26 mouse cellular contexts compared by ENCODE assay signal in the genomic region with DNA sequence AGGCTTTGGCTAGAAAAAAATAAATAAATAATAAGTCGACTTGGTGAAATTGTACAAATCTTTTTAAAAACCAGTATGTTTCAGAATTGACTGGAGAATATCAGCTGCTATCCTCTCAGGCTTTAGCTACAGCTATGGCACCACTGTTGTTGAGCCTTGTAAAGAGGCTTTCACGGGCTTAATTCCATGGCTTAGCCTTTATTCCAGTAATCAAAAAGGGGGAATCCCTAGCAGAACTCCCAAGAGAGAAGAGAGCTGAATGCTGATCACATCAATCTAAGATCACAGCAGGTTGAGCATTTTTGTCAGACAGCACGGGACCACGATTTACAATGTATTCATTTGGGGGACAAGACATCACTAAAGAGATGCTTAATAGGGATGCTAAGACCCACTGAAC. TPM values are rescaled to one million over a fixed set of nuclear protein-coding genes. Genes with fewer than 3 reads are reported as not detected.
A peak's percentile ranks its signal among the peaks of the same experiment; 100 is the strongest.
DNase-seq lines count a peak whose midpoint lies in the region; ATAC-seq and TF ChIP-seq lines count a peak whose summit lies in the region.
"Had no signal": no experiment of that assay in that cellular context is flagged by ENCODE, and none has a peak within 500 bp of the region (broad histone marks: within the 10 kb centered on the region; RNA-seq: fewer than 3 reads in every experiment).

No protein-coding gene starts in this region.

- H3K4me2 ChIP-seq in liver, embryonic 12.5 days = peak overlapping the region; percentile 57
- no peak overlapping the region; the same call in 1 of the 2 replicates for H3K4me2 ChIP-seq in liver, embryonic 11.5 days
- H3K4me2 ChIP-seq in neural tube, embryonic 12.5 days (replicated peaks) = no peak overlapping the region
- H3K4me2 ChIP-seq in neural tube, embryonic 15.5 days = no peak overlapping the region
- H3K4me2 ChIP-seq in liver, embryonic 15.5 days = peak overlapping the region; percentile 50
- H3K4me2 ChIP-seq: embryonic facial prominence, embryonic 12.5 days; heart, embryonic 12.5 days; hindbrain, embryonic 13.5 days; limb, embryonic 13.5 days; lung, embryonic 14.5 days; neural tube, embryonic 13.5 days had no signal

- H3K4me1 ChIP-seq in liver, embryonic 12.5 days = peaks cover 63% of the 10 kb centered on the region
- peaks cover 19% of the 10 kb centered on the region for H3K4me1 ChIP-seq in liver, embryonic 11.5 days (replicated peaks; ENCODE audit: control insufficient read depth, insufficient read depth, low read length)
- 0 out of 2 replicates have a peak, but pooled peaks cover 5% of the 10 kb centered on the region for H3K4me1 ChIP-seq in neural tube, embryonic 12.5 days
- peaks cover 7% of the 10 kb centered on the region; the same call in 1 of the 2 replicates for H3K4me1 ChIP-seq in neural tube, embryonic 15.5 days
- peaks cover 36% of the 10 kb centered on the region for H3K4me1 ChIP-seq in G1E (ENCODE audit: insufficient read depth, low read depth, low read length)
- H3K4me1 ChIP-seq in liver, embryonic 15.5 days (replicated peaks) = peaks cover 41% of the 10 kb centered on the region
- H3K4me1 ChIP-seq: embryonic facial prominence, embryonic 12.5 days had no signal

- H3K9me3 ChIP-seq in liver, embryonic 12.5 days (replicated peaks) = no peaks in the 10 kb centered on the region
- H3K9me3 ChIP-seq in liver, embryonic 11.5 days (ENCODE audit: control insufficient read depth, low read length) = no peaks in the 10 kb centered on the region
- H3K9me3 ChIP-seq in neural tube, embryonic 12.5 days = no peaks in the 10 kb centered on the region
- H3K9me3 ChIP-seq in neural tube, embryonic 15.5 days (replicated peaks) = no peaks in the 10 kb centered on the region
- H3K9me3 ChIP-seq in G1E (replicated peaks) = no peaks in the 10 kb centered on the region
- no peaks in the 10 kb centered on the region for H3K9me3 ChIP-seq in liver, embryonic 15.5 days (replicated peaks)
- H3K9me3 ChIP-seq: embryonic facial prominence, embryonic 12.5 days; heart, embryonic 12.5 days; hindbrain, embryonic 13.5 days; limb, embryonic 13.5 days; midbrain, embryonic 10.5 days; neural tube, embryonic 13.5 days had no signal

- no peak overlapping the region for H3K9ac ChIP-seq in liver, embryonic 12.5 days
- no peak overlapping the region for H3K9ac ChIP-seq in liver, embryonic 11.5 days (ENCODE audit: low read depth, low read length)
- no peak overlapping the region for H3K9ac ChIP-seq in neural tube, embryonic 12.5 days
- H3K9ac ChIP-seq in neural tube, embryonic 15.5 days (replicated peaks) = no peak overlapping the region
- no peak overlapping the region for H3K9ac ChIP-seq in liver, embryonic 15.5 days
- H3K9ac ChIP-seq: embryonic facial prominence, embryonic 12.5 days; heart, embryonic 12.5 days; hindbrain, embryonic 13.5 days; limb, embryonic 13.5 days; lung, embryonic 14.5 days; neural tube, embryonic 13.5 days had no signal

- 62% methylated on average over 4 of the region's 4 CpGs for WGBS in liver, embryonic 12.5 days (ENCODE audit: insufficient replicate concordance)
- 78% methylated on average over 4 of the region's 4 CpGs for WGBS in liver, embryonic 11.5 days
- 36% methylated on average over 4 of the region's 4 CpGs for WGBS in neural tube, embryonic 12.5 days
- WGBS in neural tube, embryonic 15.5 days = 36% methylated on average over 4 of the region's 4 CpGs
- WGBS in liver, embryonic 15.5 days (ENCODE audit: insufficient replicate concordance) = 53% methylated on average over 4 of the region's 4 CpGs

- TF ChIP-seq CTCF in G1E (IDR thresholded peaks at IDR 0.05; ENCODE audit: low read depth, low read length) = no peak

- H3K4me3 ChIP-seq in liver, embryonic 12.5 days = no peak overlapping the region
- no peak overlapping the region for H3K4me3 ChIP-seq in liver, embryonic 11.5 days (ENCODE audit: low read depth, low read length)
- H3K4me3 ChIP-seq in neural tube, embryonic 12.5 days = no peak overlapping the region
- H3K4me3 ChIP-seq in neural tube, embryonic 15.5 days (replicated peaks) = no peak overlapping the region
- H3K4me3 ChIP-seq in G1E (ENCODE audit: low read depth, low read length) = peak overlapping the region; percentile 27; the same call in 1 of the 2 replicates
- H3K4me3 ChIP-seq in liver, embryonic 15.5 days (replicated peaks) = no peak overlapping the region
- H3K4me3 ChIP-seq: embryonic facial prominence, embryonic 12.5 days; heart, adult 2 months; heart, embryonic 12.5 days; hindbrain, embryonic 13.5 days; limb, embryonic 13.5 days; midbrain, embryonic 10.5 days; neural tube, embryonic 13.5 days had no signal

- no peak for DNase-seq in liver, embryonic 11.5 days (ENCODE audit: low spot score)
- no peak for DNase-seq in G1E (ENCODE audit: low spot score)
- no peak for DNase-seq in frontal cortex, postnatal 25 days (ENCODE audit: low spot score in 2 of 2)
- DNase-seq in left cerebral cortex, postnatal 4 days = no peak
- DNase-seq: adrenal gland, postnatal 14 days; cerebellum, adult 11-12 months; cerebellum, adult 9-11 months; embryo, embryonic 11 days; heart, adult 2 months; heart, postnatal 4 days; kidney, adult 11 months; kidney, postnatal 14 days; layer of hippocampus, adult 9-11 months; lung, embryonic 14.5 days; right cerebral cortex, postnatal 4 days had no signal

- intact Hi-C loops in left cerebral cortex, postnatal 4 days (cut with DNase I) = no loop called here

- H3K27me3 ChIP-seq in liver, embryonic 12.5 days (replicated peaks) = 0 out of 2 replicates have a peak, but pooled peaks cover 11% of the 10 kb centered on the region
- no peaks in the 10 kb centered on the region for H3K27me3 ChIP-seq in liver, embryonic 11.5 days (replicated peaks; ENCODE audit: control insufficient read depth, insufficient read depth, low read length)
- no peaks in the 10 kb centered on the region for H3K27me3 ChIP-seq in neural tube, embryonic 12.5 days (replicated peaks)
- no peaks in the 10 kb centered on the region for H3K27me3 ChIP-seq in neural tube, embryonic 15.5 days (replicated peaks)
- H3K27me3 ChIP-seq in G1E (ENCODE audit: insufficient read depth, low read length) = peaks cover 58% of the 10 kb centered on the region
- H3K27me3 ChIP-seq in liver, embryonic 15.5 days = no peaks in the 10 kb centered on the region; the same call in 1 of the 2 replicates
- H3K27me3 ChIP-seq: embryonic facial prominence, embryonic 12.5 days; heart, embryonic 12.5 days; hindbrain, embryonic 13.5 days; limb, embryonic 13.5 days had no signal

- H3K27ac ChIP-seq in liver, embryonic 12.5 days = peak overlapping the region; percentile 45
- H3K27ac ChIP-seq in liver, embryonic 11.5 days (ENCODE audit: low read depth, low read length) = no peak overlapping the region
- H3K27ac ChIP-seq in neural tube, embryonic 12.5 days = no peak overlapping the region
- no peak overlapping the region for H3K27ac ChIP-seq in neural tube, embryonic 15.5 days (replicated peaks)
- H3K27ac ChIP-seq in liver, embryonic 15.5 days (replicated peaks) = peak overlapping the region; percentile 45
- H3K27ac ChIP-seq: embryonic facial prominence, embryonic 12.5 days; heart, adult 2 months; hindbrain, embryonic 13.5 days; limb, embryonic 13.5 days; midbrain, embryonic 10.5 days; neural tube, embryonic 13.5 days had no signal

- no peaks in the 10 kb centered on the region for H3K36me3 ChIP-seq in liver, embryonic 12.5 days
- no peaks in the 10 kb centered on the region for H3K36me3 ChIP-seq in liver, embryonic 11.5 days (ENCODE audit: control insufficient read depth, insufficient read depth, low read length)
- H3K36me3 ChIP-seq in neural tube, embryonic 12.5 days = no peaks in the 10 kb centered on the region
- no peaks in the 10 kb centered on the region for H3K36me3 ChIP-seq in neural tube, embryonic 15.5 days
- no peaks in the 10 kb centered on the region for H3K36me3 ChIP-seq in G1E (replicated peaks)
- no peaks in the 10 kb centered on the region for H3K36me3 ChIP-seq in liver, embryonic 15.5 days (replicated peaks)
- H3K36me3 ChIP-seq: embryonic facial prominence, embryonic 12.5 days; heart, embryonic 12.5 days; hindbrain, embryonic 13.5 days; limb, embryonic 13.5 days; midbrain, embryonic 10.5 days; neural tube, embryonic 13.5 days had no signal

- ATAC-seq in liver, embryonic 12.5 days = no peak
- no peak for ATAC-seq in liver, embryonic 11.5 days (replicated peaks; ENCODE audit: low FRiP score)
- ATAC-seq in neural tube, embryonic 12.5 days (ENCODE audit: low FRiP score, low read depth) = peak; percentile 70; the same call in 1 of the 2 replicates
- no peak for ATAC-seq in neural tube, embryonic 15.5 days (ENCODE audit: low FRiP score)
- no peak for ATAC-seq in G1E (ENCODE audit: extremely low read depth, insufficient number of reproducible peaks, low FRiP score, poor library complexity, severe bottlenecking)
- ATAC-seq in liver, embryonic 15.5 days (ENCODE audit: insufficient read depth) = no peak
- ATAC-seq: forebrain, embryonic 14.5 days had no signal

RNA-seq across cellular contexts. Expression of a gene that starts 49.1 kb away (rescaled TPM):
- 234 and 237 TPM in 2 replicates for polyA plus RNA-seq in liver, embryonic 12.5 days (2016; fragmentation: Nextera tagmentation; extraction: Ambion mirVana)
- polyA plus RNA-seq in liver, embryonic 11.5 days (2014; fragmentation: Nextera tagmentation; extraction: Ambion mirVana) = 309 and 312 TPM in 2 replicates
- polyA plus RNA-seq in neural tube, embryonic 12.5 days (2016; fragmentation: Nextera tagmentation; extraction: Ambion mirVana) = 270 and 281 TPM in 2 replicates
- 414 and 416 TPM in 2 replicates for polyA plus RNA-seq in neural tube, embryonic 15.5 days (2015; fragmentation: Nextera tagmentation; extraction: Ambion mirVana)
- total RNA-seq in G1E (2014; fragmentation: Nextera tagmentation) (223 and 226 TPM in 2 replicates), G1E (2017) (112 and 115 TPM in 2 replicates)
- 16.6 and 17.0 TPM in 2 replicates for polyA plus RNA-seq in G1E (2012)
- polyA plus RNA-seq in liver, embryonic 15.5 days (2015; fragmentation: Nextera tagmentation; extraction: Ambion mirVana) = 202 and 204 TPM in 2 replicates
- total RNA-seq in left cerebral cortex, postnatal 4 days (2021) = 100 to 1,000 TPM; 103 to 114 TPM

RNA-seq across cellular contexts. Expression of a gene that starts 49.2 kb away (rescaled TPM):
- 18.8 and 22.0 TPM in 2 replicates for polyA plus RNA-seq in liver, embryonic 12.5 days (2016; fragmentation: Nextera tagmentation; extraction: Ambion mirVana)
- polyA plus RNA-seq in liver, embryonic 11.5 days (2014; fragmentation: Nextera tagmentation; extraction: Ambion mirVana) = 27.6 and 28.2 TPM in 2 replicates
- polyA plus RNA-seq in neural tube, embryonic 12.5 days (2016; fragmentation: Nextera tagmentation; extraction: Ambion mirVana) = 45.1 and 48.7 TPM in 2 replicates
- 54.0 and 58.6 TPM in 2 replicates for polyA plus RNA-seq in neural tube, embryonic 15.5 days (2015; fragmentation: Nextera tagmentation; extraction: Ambion mirVana)
- total RNA-seq in G1E (2014; fragmentation: Nextera tagmentation) = 46.6 and 56.5 TPM in 2 replicates
- 21.5 and 22.9 TPM in 2 replicates for total RNA-seq in G1E (2017)
- polyA plus RNA-seq in G1E (2012) = 5.1 and 8.2 TPM in 2 replicates
- 19.0 and 21.4 TPM in 2 replicates for polyA plus RNA-seq in liver, embryonic 15.5 days (2015; fragmentation: Nextera tagmentation; extraction: Ambion mirVana)
- 10 to 100 TPM; 37.1 to 38.9 TPM for total RNA-seq in left cerebral cortex, postnatal 4 days (2021)

Comparison
In these comparisons a context has a peak if more than half of its experiments do, and no peak if none do; other contexts are left out.
1. H3K27ac ChIP-seq: peak in liver, embryonic 12.5 days (single experiment) and liver, embryonic 15.5 days (single experiment); none in liver, embryonic 11.5 days (single experiment), neural tube, embryonic 12.5 days (single experiment) and neural tube, embryonic 15.5 days (single experiment).
2. H3K4me2 ChIP-seq: peak in liver, embryonic 12.5 days (single experiment) and liver, embryonic 15.5 days (single experiment); none in liver, embryonic 11.5 days (single experiment), neural tube, embryonic 12.5 days (single experiment) and neural tube, embryonic 15.5 days (single experiment).
3. RNA of a gene that starts 49.1 kb away (polyA plus RNA-seq): 414 to 416 TPM in neural tube, embryonic 15.5 days, 309 to 312 TPM in liver, embryonic 11.5 days, 270 to 281 TPM in neural tube, embryonic 12.5 days, 234 to 237 TPM in liver, embryonic 12.5 days and 202 to 204 TPM in liver, embryonic 15.5 days; 16.6 to 17.0 TPM in G1E; every median in the first group is over 10 times any median in the second.